Mouse (Mus musculus): ENCODE measurements at regions not wholly inside any gene's neighbourhood (a gene's known extent, or its start where the extent isn't known, plus 50 kb on each side); places are given as distances from the start of the nearest gene placed in this dataset.

GRCm38 (mm10) chr10:91321226-91321625 lies 140.1 kb upstream of the Tmpo start:
- no peaks in the 10 kb centered on the region for H3K27me3 ChIP-seq (ENCODE audit: control insufficient read depth)
- TF ChIP-seq TAL1 (IDR thresholded peaks at IDR 0.05; ENCODE audit: low read length) (no peak), GATA1 (IDR thresholded peaks at IDR 0.05; ENCODE audit: low read length) (no peak)
- no peak overlapping the region for H3K4me3 ChIP-seq (replicated peaks)
- no peaks in the 10 kb centered on the region for H3K4me1 ChIP-seq (ENCODE audit: control insufficient read depth)
- H3K36me3 ChIP-seq (ENCODE audit: control insufficient read depth), result no peaks in the 10 kb centered on the region
- H3K9me3 ChIP-seq (ENCODE audit: control insufficient read depth, low read length), result peaks cover 9% of the 10 kb centered on the region; the same call in 1 of the 2 replicates

- H3K4me3 ChIP-seq (replicated peaks), result no peak overlapping the region
- H3K9me3 ChIP-seq (ENCODE audit: control insufficient read depth, low read length), result peaks cover 9% of the 10 kb centered on the region; the same call in 1 of the 2 replicates
- no peaks in the 10 kb centered on the region for H3K4me1 ChIP-seq (ENCODE audit: control insufficient read depth)
- H3K36me3 ChIP-seq (ENCODE audit: control insufficient read depth), result no peaks in the 10 kb centered on the region
- TF ChIP-seq GATA1 (IDR thresholded peaks at IDR 0.05; ENCODE audit: low read length), result no peak
- no peak for TF ChIP-seq TAL1 (IDR thresholded peaks at IDR 0.05; ENCODE audit: low read length)
- H3K27me3 ChIP-seq (ENCODE audit: control insufficient read depth), result no peaks in the 10 kb centered on the region
These were observed 138.5 kb upstream of the Tmpo start for GRCm38 (mm10) chr10:91319442-91320112.

- no peaks in the 10 kb centered on the region for H3K4me1 ChIP-seq (ENCODE audit: control insufficient read depth)
- H3K36me3 ChIP-seq (ENCODE audit: control insufficient read depth), result no peaks in the 10 kb centered on the region
- TF ChIP-seq GATA1 (IDR thresholded peaks at IDR 0.05; ENCODE audit: low read length) (no peak), TAL1 (IDR thresholded peaks at IDR 0.05; ENCODE audit: low read length) (no peak)
- no peaks in the 10 kb centered on the region for H3K27me3 ChIP-seq (ENCODE audit: control insufficient read depth)
- no peak overlapping the region for H3K4me3 ChIP-seq (replicated peaks)
- H3K9me3 ChIP-seq (ENCODE audit: control insufficient read depth, low read length), result peaks cover 5% of the 10 kb centered on the region; the same call in 1 of the 2 replicates
These were observed 133.3 kb upstream of the Tmpo start for GRCm38 (mm10) chr10:91314441-91314840.

GRCm38 (mm10) chr10:91313316-91313715 lies 132.2 kb upstream of the Tmpo start:
- Histone ChIP-seq H3K4me1 (ENCODE audit: control insufficient read depth) (no peaks in the 10 kb centered on the region), H3K27me3 (ENCODE audit: control insufficient read depth) (no peaks in the 10 kb centered on the region), H3K9me3 (ENCODE audit: control insufficient read depth, low read length) (peaks cover 2% of the 10 kb centered on the region; the same call in 1 of the 2 replicates), H3K4me3 (replicated peaks) (no peak overlapping the region), H3K36me3 (ENCODE audit: control insufficient read depth) (no peaks in the 10 kb centered on the region)
- no peak for TF ChIP-seq GATA1 (IDR thresholded peaks at IDR 0.05; ENCODE audit: low read length)
- TF ChIP-seq TAL1 (IDR thresholded peaks at IDR 0.05; ENCODE audit: low read length), result no peak

GRCm38 (mm10) chr10:91312913-91313312 lies 131.8 kb upstream of the Tmpo start:
- Histone ChIP-seq H3K9me3 (ENCODE audit: control insufficient read depth, low read length) (peaks cover 2% of the 10 kb centered on the region; the same call in 1 of the 2 replicates), H3K4me1 (ENCODE audit: control insufficient read depth) (no peaks in the 10 kb centered on the region), H3K36me3 (ENCODE audit: control insufficient read depth) (no peaks in the 10 kb centered on the region), H3K4me3 (replicated peaks) (no peak overlapping the region), H3K27me3 (ENCODE audit: control insufficient read depth) (no peaks in the 10 kb centered on the region)
- TF ChIP-seq GATA1 (IDR thresholded peaks at IDR 0.05; ENCODE audit: low read length) (no peak), TAL1 (IDR thresholded peaks at IDR 0.05; ENCODE audit: low read length) (no peak)

GRCm38 (mm10) chr10:91300067-91300466 lies 119.0 kb upstream of the Tmpo start:
- TF ChIP-seq TAL1 (IDR thresholded peaks at IDR 0.05; ENCODE audit: low read length), result no peak
- TF ChIP-seq GATA1 (IDR thresholded peaks at IDR 0.05; ENCODE audit: low read length), result no peak
- Histone ChIP-seq H3K9me3 (ENCODE audit: control insufficient read depth, low read length) (no peaks in the 10 kb centered on the region), H3K4me1 (ENCODE audit: control insufficient read depth) (no peaks in the 10 kb centered on the region), H3K27me3 (ENCODE audit: control insufficient read depth) (no peaks in the 10 kb centered on the region), H3K4me3 (replicated peaks) (no peak overlapping the region), H3K36me3 (ENCODE audit: control insufficient read depth) (no peaks in the 10 kb centered on the region)

- TF ChIP-seq TAL1 (IDR thresholded peaks at IDR 0.05; ENCODE audit: low read length) (no peak), GATA1 (IDR thresholded peaks at IDR 0.05; ENCODE audit: low read length) (no peak)
- Histone ChIP-seq H3K27me3 (ENCODE audit: control insufficient read depth) (no peaks in the 10 kb centered on the region), H3K4me3 (replicated peaks) (no peak overlapping the region), H3K9me3 (ENCODE audit: control insufficient read depth, low read length) (no peaks in the 10 kb centered on the region), H3K4me1 (ENCODE audit: control insufficient read depth) (no peaks in the 10 kb centered on the region), H3K36me3 (ENCODE audit: control insufficient read depth) (no peaks in the 10 kb centered on the region)
These were observed 116.8 kb upstream of the Tmpo start for GRCm38 (mm10) chr10:91297792-91298460.

GRCm38 (mm10) chr10:91295345-91295744 lies 114.2 kb upstream of the Tmpo start:
- H3K4me1 ChIP-seq (ENCODE audit: control insufficient read depth), result no peaks in the 10 kb centered on the region
- H3K27me3 ChIP-seq (ENCODE audit: control insufficient read depth), result no peaks in the 10 kb centered on the region
- no peak overlapping the region for H3K4me3 ChIP-seq (replicated peaks)
- H3K9me3 ChIP-seq (ENCODE audit: control insufficient read depth, low read length), result no peaks in the 10 kb centered on the region
- no peak for TF ChIP-seq TAL1 (IDR thresholded peaks at IDR 0.05; ENCODE audit: low read length)
- no peak for TF ChIP-seq GATA1 (IDR thresholded peaks at IDR 0.05; ENCODE audit: low read length)
- no peaks in the 10 kb centered on the region for H3K36me3 ChIP-seq (ENCODE audit: control insufficient read depth)

GRCm38 (mm10) chr10:91293226-91293625 lies 112.1 kb upstream of the Tmpo start:
- TF ChIP-seq TAL1 (IDR thresholded peaks at IDR 0.05; ENCODE audit: low read length), result no peak
- no peak for TF ChIP-seq GATA1 (IDR thresholded peaks at IDR 0.05; ENCODE audit: low read length)
- no peaks in the 10 kb centered on the region for H3K36me3 ChIP-seq (ENCODE audit: control insufficient read depth)
- H3K27me3 ChIP-seq (ENCODE audit: control insufficient read depth), result no peaks in the 10 kb centered on the region
- H3K4me3 ChIP-seq (replicated peaks), result no peak overlapping the region
- H3K9me3 ChIP-seq (ENCODE audit: control insufficient read depth, low read length), result no peaks in the 10 kb centered on the region
- H3K4me1 ChIP-seq (ENCODE audit: control insufficient read depth), result no peaks in the 10 kb centered on the region
